Mouse (Mus musculus) gastrocnemius, adult 2 months (tissue): ENCODE measurements around the gene Trim8. TPM values are rescaled to one million over a fixed set of nuclear protein-coding genes. Genes with fewer than 3 reads are reported as not detected.

Experiments used
- DNase-seq: peaks from one replicate; pipeline ENCODE4 v3.0.0; 2022
- H3K27ac ChIP-seq: fragments of 200-600 bp; 2 replicates; pipeline ENCODE4 v1.8.1; 2022; ENCODE audit warnings: mild to moderate bottlenecking
- H3K4me3 ChIP-seq: fragments of 200-600 bp; 2 replicates; pipeline ENCODE4 v1.8.1; 2022; ENCODE audit warnings: mild to moderate bottlenecking, moderate library complexity
- CTCF ChIP-seq: fragments of 200-600 bp; IDR thresholded peaks from 2 replicates; pipeline ENCODE4 v1.8.1; 2022; ENCODE audit warnings: antibody characterized with exemption, mild to moderate bottlenecking, moderate library complexity
- intact Hi-C: fragments of 180-260 bp; cut with DNase I; formaldehyde crosslinking; loops from one replicate; pipeline ENCODE4 v1.15.1; 2025
- total RNA-seq, 2 experiments: library from RNA; stranded (reverse); gene quantifications; 2 replicates each; pipeline ENCODE4 v1.2.3; 2021

Gene Trim8
- total RNA-seq, 2 experiments from 2014 or later = 20.2 to 20.7 TPM

GRCm38 (mm10) chr19:46523480-46524151 is 22.1 kb downstream of the Trim8 start:
- peak; percentile 73 for DNase-seq
- Histone ChIP-seq H3K4me3 (peak overlapping the region; percentile 55), H3K27ac (peak overlapping the region; percentile 81)
- intact Hi-C loops = no loop called here
- TF ChIP-seq CTCF = no peak

DNA sequence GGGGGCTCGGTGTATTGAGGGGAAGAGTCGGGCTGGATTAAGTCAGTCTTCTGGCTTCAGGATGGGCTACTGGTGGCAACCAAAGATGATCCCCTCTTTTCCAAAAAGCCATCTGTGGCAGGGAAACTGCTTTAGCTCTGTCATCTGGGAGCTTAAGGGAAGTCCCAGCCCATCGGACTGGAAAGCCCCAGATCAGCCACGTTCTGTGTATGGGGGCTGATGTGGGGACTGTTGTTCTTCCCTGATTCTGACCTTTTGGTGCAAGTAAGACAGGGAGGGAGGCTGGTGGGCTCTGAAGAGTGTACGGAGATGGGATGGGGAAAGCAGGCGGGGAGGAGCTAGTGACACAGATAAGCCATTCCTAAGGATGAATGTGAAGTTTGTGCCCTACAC is 22.6 kb downstream of the Trim8 start:
- peak overlapping the region; percentile 55 for H3K4me3 ChIP-seq
- intact Hi-C loops = no loop called here
- DNase-seq = no peak
- no peak for TF ChIP-seq CTCF
- H3K27ac ChIP-seq = peak overlapping the region; percentile 81

DNA sequence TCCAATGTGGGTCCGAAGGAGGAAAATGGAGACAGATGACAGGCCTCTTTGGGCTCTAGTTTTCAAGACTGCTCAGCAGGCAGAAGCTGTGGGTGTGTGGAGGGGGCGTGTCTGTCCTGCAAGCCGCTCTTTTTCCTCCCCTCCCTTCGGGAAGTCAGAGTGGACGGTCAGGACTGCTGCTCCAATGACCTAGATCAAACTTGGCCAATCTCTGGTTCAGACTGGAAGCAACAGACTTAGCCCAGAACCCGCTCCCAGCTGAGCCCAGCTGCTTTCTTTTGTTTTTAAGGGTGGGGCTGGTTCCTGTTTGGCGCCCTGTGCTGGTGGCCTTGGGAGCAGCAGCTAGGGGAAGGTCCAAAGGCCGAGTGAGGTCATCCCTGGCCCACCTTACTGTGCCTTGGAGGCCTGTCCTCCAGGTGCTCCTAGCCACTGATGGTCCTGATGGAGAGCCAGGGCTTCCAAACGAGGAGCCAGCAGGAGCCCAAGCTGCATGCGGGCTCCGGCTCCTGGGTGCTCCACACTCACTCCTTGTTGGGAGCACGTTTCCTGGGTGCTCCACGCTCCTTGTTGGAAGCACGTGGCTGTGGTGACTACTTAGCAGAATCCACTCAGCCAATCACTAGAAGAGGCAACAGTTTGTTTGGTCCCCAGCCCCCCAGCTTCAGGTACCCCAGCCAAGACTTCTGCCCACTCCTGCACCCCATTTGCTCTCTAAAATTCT is 23.3 kb downstream of the Trim8 start:
- DNase-seq = peak; percentile 82
- intact Hi-C loops = no loop called here

DNA sequence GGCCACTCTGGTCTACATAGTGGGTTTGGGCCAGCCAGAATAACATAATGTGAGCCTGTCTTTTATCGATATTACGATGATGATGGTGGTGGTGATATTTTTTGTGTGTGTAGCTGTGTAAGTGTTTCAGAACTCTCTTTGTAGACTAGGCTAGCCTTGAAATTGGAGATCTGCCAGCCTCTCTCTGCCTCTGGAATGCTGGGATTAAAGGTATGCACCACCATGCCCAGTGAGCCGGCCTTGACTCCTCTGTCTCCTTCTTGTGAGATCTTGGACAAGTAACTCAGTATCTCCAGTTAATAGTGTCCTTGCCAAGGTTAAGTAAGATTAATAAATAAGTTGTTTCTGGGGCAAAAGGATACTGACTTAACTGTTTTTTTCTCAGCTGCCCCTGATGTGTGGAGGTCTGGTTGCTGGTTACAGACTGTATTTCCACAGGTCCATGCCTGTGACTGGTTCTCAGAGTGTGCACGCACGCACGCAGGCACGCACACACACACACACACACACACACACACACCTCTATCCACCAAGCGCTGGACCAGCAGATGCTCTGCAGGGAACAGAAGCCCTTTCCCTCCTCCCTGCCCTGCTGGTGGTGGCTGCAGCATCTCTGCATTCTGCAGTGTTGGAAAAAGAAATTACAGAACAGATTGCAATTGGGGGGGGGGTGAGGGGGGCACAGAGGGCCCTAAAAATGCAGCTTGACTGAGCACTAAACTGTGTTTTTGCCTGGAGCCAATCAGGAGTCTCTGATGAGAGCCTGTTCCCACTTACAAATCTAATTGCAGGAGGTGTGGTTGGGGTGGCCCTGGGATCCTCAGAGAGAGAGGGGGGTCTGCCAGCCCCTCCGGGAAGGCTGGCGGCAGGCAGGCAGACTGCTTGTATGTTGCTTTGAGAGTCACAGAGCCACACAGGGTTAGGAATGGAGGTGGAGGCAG is 24.5 kb downstream of the Trim8 start:
- no peak for TF ChIP-seq CTCF
- no peak for DNase-seq
- peak overlapping the region; percentile 81 for H3K27ac ChIP-seq
- intact Hi-C loops = no loop called here
- H3K4me3 ChIP-seq = no peak overlapping the region

More for the DNA sequence above, 23.3 kb downstream of the Trim8 start:
- TF ChIP-seq CTCF = peak; percentile 49
- peak overlapping the region; percentile 55 for H3K4me3 ChIP-seq
- peak overlapping the region; percentile 81 for H3K27ac ChIP-seq

DNA sequence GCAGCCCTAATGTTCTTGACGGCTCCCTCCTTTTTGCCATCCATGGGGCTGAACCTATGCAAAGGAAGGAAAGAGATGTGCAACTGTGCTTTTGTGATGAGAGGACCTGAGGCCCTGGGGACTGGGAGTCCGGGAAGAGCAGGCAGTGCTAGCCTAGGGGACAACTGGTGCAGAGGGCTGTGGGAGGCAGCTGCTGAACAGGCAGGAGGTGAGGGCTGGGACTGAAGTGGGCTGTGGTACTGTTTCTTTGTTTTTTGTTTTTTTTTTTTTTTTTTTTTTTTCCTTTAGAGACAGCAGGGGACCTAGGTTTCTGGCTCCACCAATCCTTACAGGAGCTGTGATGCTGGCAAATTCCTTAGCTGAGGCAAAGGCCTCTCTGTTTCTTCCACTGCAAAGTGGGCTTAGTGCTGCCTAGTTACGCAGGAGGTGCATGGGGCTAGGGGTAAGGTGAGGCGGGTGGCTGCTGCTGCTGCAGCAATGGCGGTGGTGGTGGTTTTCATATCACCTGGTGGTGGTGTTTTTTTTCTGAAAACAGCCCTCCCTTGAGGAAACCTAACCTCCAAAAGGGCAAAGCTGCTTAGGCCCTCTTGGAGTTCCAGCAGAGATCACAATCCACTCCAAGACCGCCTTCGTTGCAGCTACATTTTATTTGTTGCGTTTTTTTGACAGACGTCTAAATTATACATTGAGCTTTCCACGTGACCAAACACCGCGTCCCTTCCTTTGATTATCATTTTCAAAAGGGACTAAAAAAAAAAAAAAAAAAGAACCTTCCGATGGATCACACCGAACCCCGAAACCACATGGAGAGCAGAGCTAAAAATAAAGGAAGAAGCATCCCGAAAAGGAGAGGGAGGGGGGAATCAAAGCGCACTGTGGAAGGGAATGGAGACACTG is 26.4 kb downstream of the Trim8 start:
- intact Hi-C loops = no loop called here
- Histone ChIP-seq H3K27ac (peak overlapping the region; percentile 78), H3K4me3 (peak overlapping the region; percentile 66)
- no peak for DNase-seq
- TF ChIP-seq CTCF = no peak

GRCm38 (mm10) chr19:46528529-46529213 is 27.2 kb downstream of the Trim8 start:
- intact Hi-C loops = no loop called here
- DNase-seq = peak; percentile 69
- peak; percentile 39; the same call in 1 of the 2 replicates for TF ChIP-seq CTCF
- Histone ChIP-seq H3K4me3 (peak overlapping the region; percentile 66), H3K27ac (peak overlapping the region; percentile 78)

- no peak for TF ChIP-seq CTCF
- intact Hi-C loops = no loop called here
- no peak overlapping the region for H3K4me3 ChIP-seq
- peak overlapping the region; percentile 78 for H3K27ac ChIP-seq
- no peak for DNase-seq
Measured at GRCm38 (mm10) chr19:46529601-46530448, 28.3 kb downstream of the Trim8 start.

- TF ChIP-seq CTCF = no peak
- Histone ChIP-seq H3K27ac (peak overlapping the region; percentile 58; the same call in 1 of the 2 replicates), H3K4me3 (no peak overlapping the region)
- intact Hi-C loops = no loop called here
- DNase-seq = no peak
Measured at GRCm38 (mm10) chr19:46530449-46530990, 29.0 kb downstream of the Trim8 start.

DNA sequence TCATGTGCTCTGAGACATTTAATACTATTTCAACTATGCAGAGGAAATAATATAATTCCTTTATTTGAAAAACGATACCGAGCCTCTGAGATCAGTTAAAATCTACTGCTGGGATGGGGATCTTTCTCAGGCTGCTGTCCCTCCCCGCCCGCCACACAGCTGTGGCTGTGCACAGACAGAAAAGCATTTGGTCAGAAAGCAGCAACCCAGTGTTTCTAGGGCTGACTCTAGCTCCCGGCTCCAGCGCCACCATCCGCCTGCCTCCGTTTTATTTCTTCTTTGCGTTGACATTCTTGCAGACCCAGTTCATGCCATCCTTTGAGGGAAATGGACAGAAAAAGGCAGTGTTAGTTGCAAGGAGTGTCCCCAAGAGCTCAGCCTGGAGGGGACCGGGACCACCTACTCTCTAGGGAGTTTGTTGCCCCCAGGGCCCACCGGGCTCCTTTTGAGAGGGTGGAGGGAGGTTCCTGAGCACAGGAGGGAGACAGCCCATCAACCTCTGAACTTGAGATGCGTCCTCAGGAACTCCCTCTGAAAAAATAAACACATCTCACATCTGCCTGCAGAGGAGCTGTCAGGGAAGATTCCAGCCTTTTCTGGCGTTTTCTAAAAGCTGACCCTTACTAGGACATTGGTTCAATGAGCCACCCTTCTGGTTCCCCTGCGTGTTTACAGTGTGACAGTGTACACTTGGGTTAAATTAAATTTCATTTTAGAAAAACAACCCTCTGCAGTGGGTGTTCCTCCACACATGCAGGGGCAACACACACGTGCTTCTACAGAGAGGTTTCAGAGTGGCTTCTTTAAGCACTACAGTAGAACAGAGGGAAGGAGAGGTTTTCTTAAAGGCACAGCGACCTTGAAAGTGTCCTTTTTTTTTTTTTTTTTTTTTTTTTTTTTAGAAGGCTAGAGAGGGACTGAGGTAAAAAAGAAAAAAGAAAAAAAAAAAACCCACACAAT is 29.8 kb downstream of the Trim8 start:
- Histone ChIP-seq H3K27ac (peak overlapping the region; percentile 58; the same call in 1 of the 2 replicates), H3K4me3 (peak overlapping the region; percentile 9; the same call in 1 of the 2 replicates)
- no peak; the same call in 1 of the 2 replicates for TF ChIP-seq CTCF
- intact Hi-C loops = no loop called here
- no peak for DNase-seq
